Mouse (Mus musculus) kidney, embryonic 15.5 days (tissue): Measurements from ENCODE around the gene Tex46. TPM values are rescaled to one million over a fixed set of nuclear protein-coding genes. Genes with fewer than 3 reads are reported as not detected.

Experiments
- ATAC-seq: fragments of 200-750 bp; cut with Nextera tagmentation; replicated peaks from 2 replicates; pipeline ENCODE4 v1.8.0; 2017; ENCODE audit warnings: moderate TSS enrichment; ENCODE audit not compliant: low FRiP score
- H3K27ac ChIP-seq: fragments of 300-500 bp; sonication (generic); 2 replicates; pipeline ENCODE4 v1.5.1; 2015; ENCODE audit warnings: mild to moderate bottlenecking, inconsistent platforms
- H3K27me3 ChIP-seq: fragments of 300-500 bp; sonication (generic); 2 replicates; pipeline ENCODE4 v1.6.1; 2015; ENCODE audit warnings: inconsistent platforms
- H3K36me3 ChIP-seq: fragments of 300-500 bp; sonication (generic); 2 replicates; pipeline ENCODE4 v1.6.1; 2015; ENCODE audit warnings: inconsistent platforms
- H3K4me1 ChIP-seq: fragments of 300-500 bp; sonication (generic); 2 replicates; pipeline ENCODE4 v1.6.1; 2015; ENCODE audit warnings: inconsistent platforms
- H3K4me2 ChIP-seq: fragments of 300-500 bp; sonication (generic); 2 replicates; pipeline ENCODE4 v1.6.1; 2015; ENCODE audit warnings: moderate library complexity, mild to moderate bottlenecking, inconsistent platforms
- H3K4me3 ChIP-seq: fragments of 300-500 bp; sonication (generic); replicated peaks from 2 replicates; pipeline ENCODE4 v1.5.1; 2015; ENCODE audit warnings: mild to moderate bottlenecking, inconsistent platforms
- H3K9ac ChIP-seq: fragments of 300-500 bp; sonication (generic); 2 replicates; pipeline ENCODE4 v1.6.1; 2015; ENCODE audit warnings: mild to moderate bottlenecking, inconsistent platforms
- H3K9me3 ChIP-seq: fragments of 300-500 bp; sonication (generic); replicated peaks from 2 replicates; pipeline ENCODE4 v1.6.1; 2016; ENCODE audit warnings: inconsistent platforms
- WGBS: fragments of 180-500 bp; shearing (Covaris S2); methylation state at CpG from one replicate; pipeline ENCODE4 v1.1.7; 2015; ENCODE audit warnings: mixed read lengths; 5-methylcytosine and 5-hydroxymethylcytosine counted together
- polyA plus RNA-seq: library from polyadenylated mRNA; unstranded; fragments of >200 nt; fragmentation: Nextera tagmentation; extraction: Ambion mirVana; gene quantifications from 2 replicates; pipeline ENCODE4 v1.2.1, GENCODE M21; 2015

The Tex46 gene
- polyA plus RNA-seq, 1 experiment from 2014 or later = not detected

DNA sequence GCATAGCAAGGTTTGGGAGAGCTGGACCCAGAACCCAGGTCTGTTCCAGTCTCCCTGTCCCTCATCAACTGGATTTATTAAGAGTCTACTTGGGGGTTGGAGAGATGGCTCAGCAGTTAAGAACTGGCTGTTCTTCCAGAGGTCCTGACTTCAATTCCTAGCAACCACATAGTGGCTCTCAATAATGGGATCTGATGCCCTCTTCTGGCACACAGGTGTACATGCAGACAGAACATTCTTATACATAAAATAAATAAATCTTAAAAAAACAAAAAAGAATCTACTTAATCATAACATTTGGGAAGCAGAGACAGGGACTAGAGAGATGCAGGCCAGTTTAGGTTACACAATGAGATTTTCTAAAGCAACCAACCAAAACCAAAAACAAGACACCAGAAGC lies 25.8 kb downstream of the Tex46 start:
- ATAC-seq = no peak
- Histone ChIP-seq H3K9me3 (no peaks in the 10 kb centered on the region), H3K36me3 (no peaks in the 10 kb centered on the region), H3K9ac (no peak overlapping the region), H3K4me1 (peaks cover 28% of the 10 kb centered on the region), H3K27ac (no peak overlapping the region), H3K27me3 (peaks cover 45% of the 10 kb centered on the region), H3K4me3 (no peak overlapping the region), H3K4me2 (no peak overlapping the region)

DNA sequence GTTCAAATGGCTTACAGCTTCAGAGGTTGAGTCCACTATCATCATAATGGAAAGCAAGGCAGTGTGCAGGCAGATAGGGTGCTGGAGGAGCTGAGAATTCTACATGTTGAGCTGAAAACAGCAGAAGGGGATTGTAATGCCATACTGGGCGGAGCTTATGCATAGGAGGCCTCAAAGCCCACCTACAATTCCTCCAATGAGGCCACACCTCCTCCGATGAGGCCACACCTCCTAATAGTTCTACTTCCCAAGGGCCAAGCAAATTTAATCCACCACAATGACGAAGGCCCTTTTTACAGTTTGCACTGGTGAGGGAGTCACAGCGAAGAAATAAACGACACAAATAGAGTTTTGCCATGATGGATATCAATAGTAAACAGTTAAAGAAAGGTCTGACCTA lies 26.3 kb downstream of the Tex46 start:
- peaks cover 24% of the 10 kb centered on the region for H3K4me1 ChIP-seq
- H3K9me3 ChIP-seq = no peaks in the 10 kb centered on the region
- WGBS = 65% methylated on average over 5 of the region's 5 CpGs
- no peak for ATAC-seq
- no peaks in the 10 kb centered on the region for H3K36me3 ChIP-seq
- no peak overlapping the region for H3K9ac ChIP-seq
- 0 out of 2 replicates have a peak overlapping the region, but pooled peaks have one; percentile 79 for H3K4me2 ChIP-seq
- no peak overlapping the region for H3K4me3 ChIP-seq
- H3K27me3 ChIP-seq = peaks cover 45% of the 10 kb centered on the region
- no peak overlapping the region for H3K27ac ChIP-seq

DNA sequence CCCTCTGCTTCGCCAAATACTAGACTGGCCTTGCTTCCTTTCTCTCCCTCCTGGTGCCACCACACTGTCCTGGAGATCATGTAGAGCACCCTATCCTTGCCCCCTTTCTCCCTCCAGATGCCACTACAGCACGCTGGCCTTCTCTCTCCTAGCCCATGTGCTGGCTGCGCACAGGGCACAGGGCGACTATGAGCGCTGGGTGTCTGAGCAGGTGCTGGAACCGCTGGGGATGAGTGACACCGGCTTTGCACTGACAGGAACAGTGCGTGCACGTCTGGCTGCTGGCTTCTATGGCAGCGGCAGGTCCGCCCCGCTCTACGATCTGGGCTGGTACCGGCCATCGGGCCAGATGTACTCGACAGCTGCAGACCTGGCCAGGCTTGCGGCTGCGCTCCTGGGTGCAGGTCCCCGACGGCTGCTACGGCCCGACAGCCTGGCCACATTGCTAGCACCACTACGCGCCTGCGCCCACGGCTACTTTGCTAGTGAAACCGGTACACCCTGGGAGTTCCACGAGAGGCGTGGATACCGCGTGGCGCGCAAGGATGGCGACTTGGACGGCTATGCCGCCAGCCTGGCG lies 26.8 kb downstream of the Tex46 start:
- Histone ChIP-seq H3K9ac (peak overlapping the region; percentile 34), H3K4me2 (peak overlapping the region; percentile 79), H3K27ac (no peak overlapping the region), H3K4me3 (peak overlapping the region; percentile 48), H3K36me3 (no peaks in the 10 kb centered on the region), H3K9me3 (no peaks in the 10 kb centered on the region), H3K4me1 (peaks cover 24% of the 10 kb centered on the region), H3K27me3 (peaks cover 45% of the 10 kb centered on the region)
- 20% methylated on average over 37 of the region's 37 CpGs for WGBS
- ATAC-seq = peak; percentile 10; the same call in 1 of the 2 replicates

DNA sequence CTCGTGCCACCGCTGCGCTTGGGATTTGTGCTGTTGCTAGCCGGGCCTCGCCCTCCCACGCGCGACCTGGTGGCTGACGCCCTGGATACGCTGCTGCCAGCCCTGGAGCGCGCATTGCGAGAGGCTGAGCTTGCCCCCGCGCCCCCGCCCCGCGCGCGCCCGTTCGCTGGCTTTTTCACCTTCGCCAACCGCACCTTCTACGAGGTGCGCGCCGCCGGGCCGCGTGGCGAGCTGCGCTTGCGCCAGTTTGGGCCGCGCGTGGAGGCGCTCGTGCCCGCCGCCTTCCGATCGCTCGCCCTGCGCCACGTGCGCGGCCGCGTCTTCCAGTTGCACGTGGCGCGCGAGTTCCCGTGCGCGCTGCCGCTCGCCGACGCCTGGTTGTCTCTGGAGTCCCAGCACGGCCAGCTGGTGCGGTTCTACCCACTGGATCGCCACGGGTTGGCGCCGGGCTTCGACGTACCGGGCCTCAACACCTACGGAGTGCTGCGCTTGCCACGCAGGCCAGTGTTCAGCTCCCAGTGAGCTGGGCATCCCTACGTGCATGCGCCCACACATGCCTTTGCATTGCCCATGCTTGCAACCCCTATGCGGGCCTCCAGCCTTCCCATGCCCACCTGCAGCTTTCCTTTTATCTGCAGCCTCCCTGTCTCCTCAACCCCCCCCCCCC lies 27.5 kb downstream of the Tex46 start:
- Histone ChIP-seq H3K27ac (no peak overlapping the region), H3K9me3 (no peaks in the 10 kb centered on the region), H3K4me2 (peak overlapping the region; percentile 79), H3K4me3 (peak overlapping the region; percentile 48), H3K4me1 (peaks cover 24% of the 10 kb centered on the region), H3K36me3 (no peaks in the 10 kb centered on the region), H3K9ac (peak overlapping the region; percentile 34), H3K27me3 (peaks cover 45% of the 10 kb centered on the region)
- ATAC-seq = peak; percentile 46
- WGBS = 2% methylated on average over 76 of the region's 76 CpGs

DNA sequence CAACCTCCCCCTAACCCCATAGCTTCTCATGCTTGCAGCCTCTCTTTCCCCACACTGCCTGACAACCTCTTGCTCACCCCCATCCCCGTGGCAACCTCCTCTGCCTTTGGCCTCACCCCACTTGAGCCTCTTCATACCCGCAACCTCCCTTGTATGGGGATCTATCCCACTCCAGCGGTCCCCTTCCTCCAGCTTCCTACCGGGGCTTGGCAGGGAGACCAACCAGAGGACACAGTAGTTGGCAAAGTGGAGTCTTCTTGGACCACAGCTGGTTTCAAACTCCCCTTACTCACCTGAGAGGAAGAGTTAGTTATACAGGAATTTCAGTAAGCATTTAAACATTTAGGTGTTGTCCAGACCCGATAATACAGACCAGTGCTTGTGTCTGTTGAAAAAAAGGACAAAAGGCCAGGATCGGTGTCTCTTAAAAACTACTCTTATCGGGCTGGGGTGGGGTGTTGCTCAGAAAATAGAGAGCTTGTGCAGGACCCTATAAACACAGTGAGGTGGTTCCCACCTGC lies 28.1 kb downstream of the Tex46 start:
- Histone ChIP-seq H3K36me3 (no peaks in the 10 kb centered on the region), H3K9ac (no peak overlapping the region), H3K4me2 (peak overlapping the region; percentile 79), H3K9me3 (no peaks in the 10 kb centered on the region), H3K27ac (no peak overlapping the region), H3K4me3 (no peak overlapping the region; the same call in 1 of the 2 replicates), H3K27me3 (peaks cover 45% of the 10 kb centered on the region), H3K4me1 (peaks cover 24% of the 10 kb centered on the region)
- 41% methylated on average over 7 of the region's 7 CpGs for WGBS
- ATAC-seq = peak; percentile 33; the same call in 1 of the 2 replicates

DNA sequence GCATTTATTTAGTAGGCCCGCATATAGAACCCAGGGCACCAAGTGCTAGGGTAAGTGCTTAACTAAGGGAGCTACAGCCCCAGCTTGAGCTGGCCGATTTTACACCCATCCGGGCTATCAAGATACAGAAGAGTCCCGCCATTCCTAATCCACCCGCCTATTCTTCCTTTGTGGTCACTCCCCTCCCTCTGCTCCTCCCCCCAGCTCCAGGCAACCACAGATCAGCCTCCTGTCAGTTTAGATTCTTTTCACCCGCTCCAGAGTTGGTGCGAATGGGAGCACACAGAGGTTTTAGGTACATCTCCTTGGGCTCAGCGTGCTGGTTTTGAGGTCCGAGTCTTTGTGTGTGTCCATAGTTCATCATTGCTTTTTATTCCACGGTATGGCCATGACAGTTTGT lies 28.7 kb downstream of the Tex46 start:
- H3K4me1 ChIP-seq = peaks cover 24% of the 10 kb centered on the region
- peaks cover 45% of the 10 kb centered on the region for H3K27me3 ChIP-seq
- ATAC-seq = no peak; the same call in 1 of the 2 replicates
- no peaks in the 10 kb centered on the region for H3K36me3 ChIP-seq
- H3K9me3 ChIP-seq = no peaks in the 10 kb centered on the region
- H3K4me3 ChIP-seq = peak overlapping the region; percentile 24; the same call in 1 of the 2 replicates
- 12% methylated on average over 10 of the region's 10 CpGs for WGBS
- peak overlapping the region; percentile 44 for H3K4me2 ChIP-seq
- no peak overlapping the region for H3K9ac ChIP-seq
- 0 out of 2 replicates have a peak overlapping the region, but pooled peaks have one; percentile 18 for H3K27ac ChIP-seq

DNA sequence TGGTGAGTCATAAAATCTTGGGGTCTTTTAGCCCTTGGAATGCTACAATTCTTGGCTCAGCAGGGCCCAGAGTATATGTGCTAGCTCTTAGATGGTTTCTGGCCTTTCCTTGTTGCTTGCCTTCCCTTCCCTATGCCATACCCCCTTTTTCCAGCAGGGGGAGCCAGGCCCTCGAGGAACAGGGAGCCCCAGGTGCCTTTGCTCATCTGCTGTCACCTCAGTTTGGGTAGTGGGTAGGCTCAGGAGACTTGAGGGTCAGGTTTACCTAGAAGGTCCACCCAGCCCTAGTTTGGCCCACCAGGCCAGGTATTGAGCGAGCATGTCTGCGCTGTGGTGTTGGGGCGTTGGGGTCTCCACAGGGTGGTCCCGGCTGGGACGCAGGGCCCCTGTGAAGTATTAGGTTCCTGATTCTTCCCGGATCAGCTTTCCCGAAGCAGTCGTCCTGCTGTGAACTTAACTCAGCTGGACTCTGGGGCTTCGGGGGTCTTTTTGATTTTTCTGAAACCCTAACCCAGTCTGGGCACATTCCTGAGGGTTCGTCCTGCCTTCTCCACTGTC lies 38.8 kb downstream of the Tex46 start:
- 4% methylated on average over 11 of the region's 11 CpGs for WGBS
- Histone ChIP-seq H3K27ac (peak overlapping the region; percentile 63), H3K4me3 (peak overlapping the region; percentile 6; the same call in 1 of the 2 replicates), H3K9ac (no peak overlapping the region), H3K4me2 (peak overlapping the region; percentile 50), H3K36me3 (no peaks in the 10 kb centered on the region; the same call in 1 of the 2 replicates), H3K4me1 (peaks cover 37% of the 10 kb centered on the region), H3K27me3 (no peaks in the 10 kb centered on the region), H3K9me3 (0 out of 2 replicates have a peak, but pooled peaks cover 4% of the 10 kb centered on the region)
- ATAC-seq = peak; percentile 72

DNA sequence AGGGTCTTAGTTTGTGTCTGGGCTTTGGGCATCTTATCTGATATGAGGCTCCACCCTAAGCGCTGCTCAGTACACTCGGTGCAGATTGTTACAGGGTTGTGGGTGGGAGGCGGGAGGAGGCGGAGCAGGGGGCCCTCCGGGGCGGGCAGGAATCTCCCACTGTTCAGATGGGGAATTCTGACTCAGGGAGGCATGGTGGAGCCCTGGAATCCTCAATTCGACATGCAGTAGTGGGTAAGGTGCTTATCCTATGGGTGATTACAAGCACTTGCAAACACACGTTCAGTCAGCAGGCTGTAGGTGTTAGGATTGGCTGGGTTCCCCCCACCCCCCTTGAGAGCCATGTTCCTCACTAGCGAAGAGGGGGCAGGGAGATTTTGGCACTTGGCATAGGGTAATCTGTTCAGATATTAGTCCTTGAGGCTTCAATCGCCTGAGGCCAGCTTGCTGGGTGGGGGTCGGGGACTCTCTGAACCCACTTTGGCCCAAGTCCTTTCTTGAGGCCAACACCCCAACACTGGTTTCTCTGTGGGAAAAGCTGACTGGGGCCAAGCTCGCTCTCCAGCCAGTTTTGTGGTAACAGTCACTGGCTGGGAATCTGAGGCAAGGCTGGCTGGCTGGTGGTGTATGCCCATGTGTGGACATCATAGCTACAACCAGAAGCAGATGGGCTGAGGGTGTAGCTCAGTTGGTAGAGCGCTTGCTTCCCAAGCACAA lies 39.4 kb downstream of the Tex46 start:
- Histone ChIP-seq H3K27me3 (no peaks in the 10 kb centered on the region), H3K9ac (no peak overlapping the region), H3K9me3 (0 out of 2 replicates have a peak, but pooled peaks cover 4% of the 10 kb centered on the region), H3K36me3 (peaks cover 2% of the 10 kb centered on the region; the same call in 1 of the 2 replicates), H3K4me3 (peak overlapping the region; percentile 6; the same call in 1 of the 2 replicates), H3K4me1 (peaks cover 37% of the 10 kb centered on the region), H3K27ac (peak overlapping the region; percentile 63), H3K4me2 (peak overlapping the region; percentile 50)
- 30% methylated on average over 13 of the region's 13 CpGs for WGBS
- peak; percentile 73 for ATAC-seq

DNA sequence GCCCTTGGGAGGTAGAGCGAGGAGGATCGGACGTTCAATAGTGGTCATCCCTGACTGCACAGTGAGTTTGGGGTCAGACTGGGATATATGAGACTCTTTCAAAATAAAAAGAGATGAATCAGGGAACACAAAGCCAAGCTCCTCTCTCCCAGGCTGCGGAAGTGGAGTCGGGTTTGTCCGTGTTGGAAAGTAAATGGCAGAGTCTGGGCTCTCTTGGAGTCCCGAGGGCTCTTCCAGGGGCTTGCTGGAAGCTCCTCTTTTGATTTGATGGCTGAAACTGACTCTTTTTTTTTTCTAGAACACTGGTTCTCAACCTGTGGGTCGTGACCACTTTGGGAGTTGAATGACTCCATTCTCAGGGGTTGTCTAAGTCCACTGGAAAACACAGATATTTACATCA lies 40.0 kb downstream of the Tex46 start:
- peak overlapping the region; percentile 63; the same call in 1 of the 2 replicates for H3K27ac ChIP-seq
- 52% methylated on average over 8 of the region's 8 CpGs for WGBS

DNA sequence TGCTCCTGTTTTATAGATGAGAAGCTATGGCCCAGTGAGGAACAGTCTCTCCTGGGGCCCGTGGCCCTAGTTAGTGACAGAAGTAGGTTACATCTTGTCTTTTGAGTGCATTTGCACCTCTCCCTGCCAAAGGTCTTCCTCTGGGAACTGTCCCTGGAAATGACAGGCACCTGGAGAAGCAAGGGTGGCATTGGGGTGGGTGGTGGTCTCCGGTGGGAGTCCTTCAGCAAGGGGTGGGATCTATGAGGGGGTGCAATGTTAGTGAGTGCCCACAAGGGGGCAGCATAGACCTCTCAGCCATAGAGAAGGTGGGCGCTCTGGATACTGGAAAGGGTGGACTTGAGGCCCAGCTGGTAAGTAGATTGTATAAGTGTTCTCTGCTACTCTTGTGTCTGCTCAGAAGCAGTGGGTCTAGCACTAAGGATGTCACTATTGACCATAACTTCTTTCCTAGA lies 41.1 kb downstream of the Tex46 start:
- H3K4me2 ChIP-seq = no peak overlapping the region
- H3K4me3 ChIP-seq = no peak overlapping the region
- H3K36me3 ChIP-seq = peaks cover 11% of the 10 kb centered on the region
- no peaks in the 10 kb centered on the region for H3K27me3 ChIP-seq
- peaks cover 37% of the 10 kb centered on the region for H3K4me1 ChIP-seq
- WGBS = 60% methylated on average over 3 of the region's 3 CpGs
- no peak overlapping the region for H3K27ac ChIP-seq
- H3K9ac ChIP-seq = no peak overlapping the region
- no peak for ATAC-seq
- H3K9me3 ChIP-seq = 0 out of 2 replicates have a peak, but pooled peaks cover 4% of the 10 kb centered on the region

More for the DNA sequence above, 40.0 kb downstream of the Tex46 start:
- Histone ChIP-seq H3K9ac (no peak overlapping the region), H3K4me1 (peaks cover 37% of the 10 kb centered on the region), H3K4me3 (no peak overlapping the region), H3K27me3 (no peaks in the 10 kb centered on the region), H3K36me3 (peaks cover 5% of the 10 kb centered on the region; the same call in 1 of the 2 replicates), H3K9me3 (0 out of 2 replicates have a peak, but pooled peaks cover 4% of the 10 kb centered on the region), H3K4me2 (peak overlapping the region; percentile 50; the same call in 1 of the 2 replicates)
- ATAC-seq = 0 out of 2 replicates have a peak, but pooled peaks have one; percentile 13

DNA sequence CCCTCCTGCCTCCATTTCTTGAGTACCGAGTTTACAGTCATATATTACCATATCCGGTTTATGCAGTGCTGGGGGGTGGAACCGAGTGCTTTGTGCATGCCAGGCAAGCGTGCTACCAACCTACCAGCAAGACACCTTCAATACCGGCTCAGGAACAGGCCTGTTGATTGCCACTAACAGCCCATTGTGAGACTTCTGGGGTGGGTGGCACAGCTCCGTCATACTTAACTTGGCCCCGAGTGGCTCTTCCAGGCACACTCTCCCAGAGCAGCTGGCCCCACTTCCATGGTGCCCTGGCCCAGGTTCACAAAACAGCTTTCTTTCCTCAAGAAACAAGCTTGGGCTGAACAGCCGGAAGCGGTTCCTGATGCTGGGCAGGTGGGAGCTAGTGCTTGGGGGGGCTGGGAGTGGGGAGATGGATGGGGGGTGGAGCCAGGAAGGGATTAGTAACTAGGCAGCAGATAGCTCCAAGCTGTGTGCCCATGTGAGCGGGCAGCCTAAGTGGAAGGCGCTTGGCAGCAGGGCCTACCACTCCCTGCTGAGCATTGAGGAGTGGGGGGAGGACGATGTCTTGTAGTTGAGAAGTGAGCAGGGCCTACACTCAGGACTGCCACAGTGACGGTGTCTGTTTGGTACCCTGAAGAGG lies 41.8 kb downstream of the Tex46 start:
- Histone ChIP-seq H3K27me3 (no peaks in the 10 kb centered on the region), H3K4me3 (no peak overlapping the region), H3K9me3 (0 out of 2 replicates have a peak, but pooled peaks cover 1% of the 10 kb centered on the region), H3K9ac (no peak overlapping the region), H3K4me1 (peaks cover 37% of the 10 kb centered on the region), H3K4me2 (no peak overlapping the region), H3K36me3 (peaks cover 17% of the 10 kb centered on the region), H3K27ac (no peak overlapping the region)
- WGBS = 84% methylated on average over 13 of the region's 13 CpGs
- no peak for ATAC-seq
